Mouse (Mus musculus): Measurements from ENCODE around the gene Nsf. TPM values are rescaled to one million over a fixed set of nuclear protein-coding genes. Genes with fewer than 3 reads are reported as not detected.

Gene Nsf
- polyA plus RNA-seq, 1 experiment from 2014 or later = 30.6 TPM

- peak overlapping the region; percentile 41 for H3K4me2 ChIP-seq (replicated peaks; ENCODE audit: low read depth)
- peak overlapping the region; percentile 24 for H3K4me3 ChIP-seq (ENCODE audit: low read depth, low read length)
- H3K27me3 ChIP-seq (ENCODE audit: control insufficient read depth, insufficient read depth, low read length) = peaks cover 22% of the 10 kb centered on the region
- H3K9me3 ChIP-seq (ENCODE audit: control insufficient read depth, low read length) = no peaks in the 10 kb centered on the region
- H3K9ac ChIP-seq (ENCODE audit: low read length) = no peak overlapping the region
- H3K36me3 ChIP-seq (ENCODE audit: control insufficient read depth, insufficient read depth, low read length) = no peaks in the 10 kb centered on the region
- no peak overlapping the region for H3K27ac ChIP-seq (replicated peaks)
- ATAC-seq (ENCODE audit: low FRiP score, low TSS enrichment) (no peak), DNase-seq (ENCODE audit: low spot score) (no peak)
- 2% methylated on average over 19 of the region's 19 CpGs for WGBS
- H3K4me1 ChIP-seq (replicated peaks; ENCODE audit: control insufficient read depth, insufficient read depth) = peaks cover 2% of the 10 kb centered on the region; the same call in 1 of the 2 replicates
- TF ChIP-seq CTCF (IDR thresholded peaks at IDR 0.05; ENCODE audit: low read depth) = no peak
- no peak for TF ChIP-seq EP300 (optimal IDR thresholded peaks at IDR 0.05)
Measured at GRCm38 (mm10) chr11:103774228-103774530, 179.7 kb downstream of the Nsf start.

- ATAC-seq (ENCODE audit: low FRiP score, low TSS enrichment) = no peak
- H3K4me3 ChIP-seq (ENCODE audit: low read depth, low read length) = peak within 1 kb of the TSS; percentile 24
- peaks cover 2% of the 10 kb centered on the region; the same call in 1 of the 2 replicates for H3K4me1 ChIP-seq (replicated peaks; ENCODE audit: control insufficient read depth, insufficient read depth)
- no peaks in the 10 kb centered on the region for H3K36me3 ChIP-seq (ENCODE audit: control insufficient read depth, insufficient read depth, low read length)
- TF ChIP-seq CTCF (IDR thresholded peaks at IDR 0.05; ENCODE audit: low read depth) = no peak
- no peak for TF ChIP-seq EP300 (optimal IDR thresholded peaks at IDR 0.05)
- H3K4me2 ChIP-seq (replicated peaks; ENCODE audit: low read depth) = peak within 1 kb of the TSS; percentile 41
- H3K27ac ChIP-seq (replicated peaks) = no peak within 1 kb of the TSS
- no peaks in the 10 kb centered on the region for H3K9me3 ChIP-seq (ENCODE audit: control insufficient read depth, low read length)
- H3K9ac ChIP-seq (ENCODE audit: low read length) = no peak within 1 kb of the TSS
- WGBS = under 1% methylated on average over 60 of the region's 60 CpGs
- DNase-seq (ENCODE audit: low spot score) = no peak
- peaks cover 22% of the 10 kb centered on the region for H3K27me3 ChIP-seq (ENCODE audit: control insufficient read depth, insufficient read depth, low read length)
Measured at GRCm38 (mm10) chr11:103773387-103774227, 180.2 kb downstream of the Nsf start, which contains the start of gene Wnt3. Wnt3 (plus strand) TSS chr11:103774150.

GRCm38 (mm10) chr11:103772505-103773386, 181.1 kb downstream of the Nsf start:
- H3K4me2 ChIP-seq (replicated peaks; ENCODE audit: low read depth) = peak overlapping the region; percentile 41
- H3K4me3 ChIP-seq (ENCODE audit: low read depth, low read length) = peak overlapping the region; percentile 24; the same call in 1 of the 2 replicates

More at GRCm38 (mm10) chr11:103772505-103773386, 181.1 kb downstream of the Nsf start:
- Histone ChIP-seq H3K27ac (replicated peaks) (no peak overlapping the region), H3K36me3 (ENCODE audit: control insufficient read depth, insufficient read depth, low read length) (no peaks in the 10 kb centered on the region), H3K9ac (ENCODE audit: low read length) (no peak overlapping the region), H3K27me3 (ENCODE audit: control insufficient read depth, insufficient read depth, low read length) (peaks cover 22% of the 10 kb centered on the region), H3K9me3 (ENCODE audit: control insufficient read depth, low read length) (no peaks in the 10 kb centered on the region), H3K4me1 (replicated peaks; ENCODE audit: control insufficient read depth, insufficient read depth) (peaks cover 2% of the 10 kb centered on the region; the same call in 1 of the 2 replicates)
- 2% methylated on average over 23 of the region's 23 CpGs for WGBS
- ATAC-seq (ENCODE audit: low FRiP score, low TSS enrichment) (no peak), DNase-seq (ENCODE audit: low spot score) (no peak)
- TF ChIP-seq EP300 (optimal IDR thresholded peaks at IDR 0.05) (no peak), CTCF (IDR thresholded peaks at IDR 0.05; ENCODE audit: low read depth) (no peak)

Other genes starting within 250 kb of the Nsf start
- gene Wnt9b, start 204.2 kb downstream of the Nsf start, polyA plus RNA-seq (2015; fragmentation: Nextera tagmentation; extraction: Ambion mirVana) = not detected in 2 replicates
- 0.51 and 0.55 TPM in 2 replicates for gene Wnt3, start 179.9 kb downstream of the Nsf start, polyA plus RNA-seq (2015; fragmentation: Nextera tagmentation; extraction: Ambion mirVana)
- 41.7 and 43.3 TPM in 2 replicates for gene Arf2, start 12.7 kb upstream of the Nsf start, polyA plus RNA-seq (2015; fragmentation: Nextera tagmentation; extraction: Ambion mirVana)
- 0.04 and 0.07 TPM in 2 replicates for gene Crhr1, start 178.8 kb upstream of the Nsf start, polyA plus RNA-seq (2015; fragmentation: Nextera tagmentation; extraction: Ambion mirVana)
- gene Sppl2c, start 232.3 kb upstream of the Nsf start, polyA plus RNA-seq (2015; fragmentation: Nextera tagmentation; extraction: Ambion mirVana) = not detected in 2 replicates